Mouse (Mus musculus): ENCODE results near the gene Srpx.

DNA sequence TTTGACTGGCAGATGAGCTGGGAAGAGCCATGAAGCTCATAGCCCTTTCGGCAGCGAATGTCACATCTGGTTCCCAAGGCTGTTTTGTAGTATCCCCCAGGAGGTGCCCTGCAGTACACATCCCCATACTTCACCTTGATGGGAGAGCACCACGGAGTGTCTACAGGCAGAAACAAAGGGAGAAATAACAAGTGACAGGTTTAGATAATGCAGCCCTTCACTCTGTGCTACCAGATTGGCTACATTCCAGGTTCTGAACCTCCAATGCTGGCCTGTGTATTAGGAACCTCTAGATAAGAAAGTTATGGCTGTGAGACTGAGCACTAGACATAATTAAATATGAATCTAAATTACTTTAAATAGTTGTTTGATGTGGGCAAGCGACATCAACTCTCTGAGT, 48.1 kb downstream of the Srpx start:
- no peak for TF ChIP-seq CTCF (IDR thresholded peaks at IDR 0.05; ENCODE audit: low read depth)
- TF ChIP-seq EP300 (IDR thresholded peaks at IDR 0.05; ENCODE audit: low read depth) = no peak
